Mouse (Mus musculus): ENCODE data around the gene Castor2. TPM values are rescaled to one million over a fixed set of nuclear protein-coding genes. Genes with fewer than 3 reads are reported as not detected.

The Castor2 gene
- polyA plus RNA-seq (2012; rRNA removed; ENCODE audit: low replicate concordance): 11.8 and 13.6 TPM in 2 replicates

DNA sequence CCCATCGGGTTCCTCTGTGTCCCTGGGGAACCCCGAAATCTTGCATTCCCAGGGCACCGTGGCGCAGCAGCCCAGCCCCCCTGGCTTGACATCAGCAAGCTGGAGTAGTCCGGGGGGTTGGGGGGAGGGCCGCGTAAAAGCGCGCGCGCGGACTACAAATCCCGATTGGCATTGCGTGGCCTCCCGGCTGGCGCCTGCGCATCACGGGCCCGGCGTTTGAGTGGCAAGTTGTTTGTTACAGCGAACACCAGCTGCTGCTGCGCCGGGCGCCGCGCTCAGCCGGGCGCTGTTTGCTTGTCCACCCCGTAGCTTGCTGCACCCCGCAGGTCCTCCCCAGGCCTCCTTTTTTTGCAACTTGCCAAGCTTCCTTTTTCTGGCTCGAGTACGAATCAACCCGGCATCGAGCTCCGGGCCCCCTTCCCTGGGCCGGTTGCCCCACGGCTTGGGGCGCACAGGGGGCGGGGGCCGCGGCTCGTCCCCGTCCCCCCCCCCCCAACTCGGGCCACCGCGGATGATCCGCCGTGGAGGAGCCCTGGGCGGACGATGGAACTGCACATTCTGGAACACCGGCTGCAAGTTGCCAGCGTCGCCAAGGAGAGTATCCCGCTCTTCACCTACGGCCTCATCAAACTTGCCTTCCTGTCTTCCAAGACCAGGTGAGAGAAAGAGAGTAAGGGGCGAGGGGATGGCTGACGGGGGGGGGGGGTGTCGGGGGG, at the start of gene Castor2:
Castor2 (plus strand) TSS at position 216 of the 716 bp plus-strand sequence.

DNA sequence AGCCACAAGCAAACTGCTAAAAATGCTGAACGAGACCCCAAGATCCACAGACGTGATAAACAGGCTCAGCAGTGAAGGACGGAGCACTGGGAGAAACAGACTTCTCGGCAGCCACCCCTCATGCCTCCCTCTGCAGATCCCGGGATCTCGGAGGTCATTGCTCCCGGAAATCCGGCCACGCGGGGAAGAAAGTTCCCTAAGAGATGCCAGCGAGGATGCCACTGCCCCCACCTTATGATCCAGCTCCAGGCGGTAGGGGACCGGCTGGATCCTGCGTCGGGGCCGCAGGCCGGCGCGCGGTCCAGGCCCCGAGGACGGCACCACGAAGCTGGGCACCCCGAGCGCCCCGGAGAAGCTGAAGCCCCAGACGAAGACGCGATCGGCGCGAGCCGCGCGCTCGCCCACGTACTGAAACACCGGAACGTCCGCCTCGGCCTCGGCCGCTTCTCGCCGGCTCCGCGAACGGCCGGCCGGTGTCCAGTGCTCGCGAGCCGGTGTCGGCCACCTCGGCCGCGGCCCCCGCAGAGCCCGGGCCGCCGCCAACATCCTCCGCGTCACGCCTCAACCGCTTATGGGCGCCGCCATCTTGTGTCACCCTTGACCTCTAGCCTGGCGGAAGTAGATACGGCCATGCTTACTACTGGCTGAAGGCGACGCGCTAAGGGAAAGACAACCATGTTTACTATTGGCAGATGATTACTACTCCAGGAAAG, 76.8 kb downstream of the Castor2 start, which contains the start of gene Rcc1l:
Rcc1l (minus strand) TSS at position 606 of the 713 bp plus-strand sequence.

DNA sequence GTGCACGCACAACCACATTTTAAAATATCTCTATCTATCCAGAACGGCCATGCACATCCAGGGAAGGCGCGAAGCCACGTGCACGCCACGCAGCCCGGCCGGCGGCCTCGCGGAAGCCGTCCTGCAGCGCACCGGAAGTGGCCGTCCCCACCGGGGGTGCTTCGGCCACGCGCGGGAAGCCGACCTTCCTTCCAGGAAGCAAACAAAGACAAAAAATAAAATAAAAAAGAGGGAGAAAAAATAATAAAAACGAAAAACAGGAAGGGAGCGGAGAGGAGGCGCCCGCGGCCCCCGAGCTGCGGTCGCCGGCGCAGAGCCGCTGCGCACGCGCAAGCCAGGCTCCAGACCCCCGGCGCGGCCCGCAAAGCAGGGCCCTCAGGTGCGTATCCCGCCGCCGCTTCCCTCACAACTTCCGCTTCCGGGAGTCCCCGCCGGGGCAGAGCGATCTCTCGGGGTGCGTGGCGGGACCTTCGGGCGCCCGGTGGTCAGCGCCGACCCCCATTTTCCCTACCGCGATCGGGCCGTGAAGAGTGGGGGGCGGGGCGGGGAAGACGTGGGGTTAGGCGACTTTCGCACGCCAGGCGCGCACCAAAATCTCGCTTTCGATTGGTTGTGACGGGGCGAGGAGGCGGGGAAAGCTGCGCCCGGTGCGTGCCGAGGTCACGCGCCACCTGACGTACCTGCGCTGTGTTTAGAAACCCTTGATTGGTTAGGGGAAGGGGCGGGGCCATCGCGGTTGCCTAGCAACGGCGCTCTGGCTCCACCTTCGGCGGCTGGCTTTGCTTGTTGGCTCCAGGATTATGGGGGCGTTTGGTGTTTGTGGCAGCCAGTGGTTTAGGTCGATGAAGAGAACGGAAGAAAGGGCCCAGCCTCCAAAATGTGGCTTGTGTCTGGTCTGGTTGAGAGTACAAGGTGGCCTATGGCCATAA, 84.6 kb downstream of the Castor2 start, which contains the start of gene Gtf2ird2:
Gtf2ird2 (plus strand) TSS at position 140 of the 929 bp plus-strand sequence.

Other genes with a start within 250 kb of the Castor2 start
- 13.0 and 15.8 TPM in 2 replicates for gene Rcc1l, start 77.1 kb downstream of the Castor2 start, polyA plus RNA-seq (2012; rRNA removed; ENCODE audit: low replicate concordance)
- 5.4 and 6.4 TPM in 2 replicates for gene Gtf2ird2, start 84.3 kb downstream of the Castor2 start, polyA plus RNA-seq (2012; rRNA removed; ENCODE audit: low replicate concordance)
- 28.3 and 74.1 TPM in 2 replicates for gene Ncf1, start 129.9 kb downstream of the Castor2 start, polyA plus RNA-seq (2012; rRNA removed; ENCODE audit: low replicate concordance)
- gene Gtf2i, start 215.0 kb downstream of the Castor2 start, polyA plus RNA-seq (2012; rRNA removed; ENCODE audit: low replicate concordance): 59.4 and 75.3 TPM in 2 replicates